Mouse (Mus musculus) kidney, embryonic 15.5 days (tissue): ENCODE data around the gene Nlk. TPM values are rescaled to one million over a fixed set of nuclear protein-coding genes. Genes with fewer than 3 reads are reported as not detected.

ENCODE experiments used
- ATAC-seq: fragments of 200-750 bp; cut with Nextera tagmentation; replicated peaks from 2 replicates; pipeline ENCODE4 v1.8.0; 2017; ENCODE audit warnings: moderate TSS enrichment; ENCODE audit not compliant: low FRiP score
- H3K27ac ChIP-seq: fragments of 300-500 bp; sonication (generic); 2 replicates; pipeline ENCODE4 v1.5.1; 2015; ENCODE audit warnings: mild to moderate bottlenecking, inconsistent platforms
- H3K27me3 ChIP-seq: fragments of 300-500 bp; sonication (generic); 2 replicates; pipeline ENCODE4 v1.6.1; 2015; ENCODE audit warnings: inconsistent platforms
- H3K36me3 ChIP-seq: fragments of 300-500 bp; sonication (generic); 2 replicates; pipeline ENCODE4 v1.6.1; 2015; ENCODE audit warnings: inconsistent platforms
- H3K4me1 ChIP-seq: fragments of 300-500 bp; sonication (generic); 2 replicates; pipeline ENCODE4 v1.6.1; 2015; ENCODE audit warnings: inconsistent platforms
- H3K4me2 ChIP-seq: fragments of 300-500 bp; sonication (generic); 2 replicates; pipeline ENCODE4 v1.6.1; 2015; ENCODE audit warnings: moderate library complexity, mild to moderate bottlenecking, inconsistent platforms
- H3K4me3 ChIP-seq: fragments of 300-500 bp; sonication (generic); replicated peaks from 2 replicates; pipeline ENCODE4 v1.5.1; 2015; ENCODE audit warnings: mild to moderate bottlenecking, inconsistent platforms
- H3K9ac ChIP-seq: fragments of 300-500 bp; sonication (generic); 2 replicates; pipeline ENCODE4 v1.6.1; 2015; ENCODE audit warnings: mild to moderate bottlenecking, inconsistent platforms
- H3K9me3 ChIP-seq: fragments of 300-500 bp; sonication (generic); replicated peaks from 2 replicates; pipeline ENCODE4 v1.6.1; 2016; ENCODE audit warnings: inconsistent platforms
- WGBS: fragments of 180-500 bp; shearing (Covaris S2); methylation state at CpG from one replicate; pipeline ENCODE4 v1.1.7; 2015; ENCODE audit warnings: mixed read lengths; 5-methylcytosine and 5-hydroxymethylcytosine counted together
- polyA plus RNA-seq: library from polyadenylated mRNA; unstranded; fragments of >200 nt; fragmentation: Nextera tagmentation; extraction: Ambion mirVana; gene quantifications from 2 replicates; pipeline ENCODE4 v1.2.1, GENCODE M21; 2015

Gene Nlk
- polyA plus RNA-seq, 1 experiment from 2014 or later: 17.4 TPM

- WGBS: 54% methylated on average over 1 of the region's 1 CpGs
- H3K4me3 ChIP-seq: no peak overlapping the region
- H3K4me2 ChIP-seq: no peak overlapping the region
- H3K27me3 ChIP-seq: no peaks in the 10 kb centered on the region
- no peaks in the 10 kb centered on the region for H3K9me3 ChIP-seq
- H3K4me1 ChIP-seq: no peaks in the 10 kb centered on the region
- no peak overlapping the region for H3K27ac ChIP-seq
- ATAC-seq: no peak
- H3K9ac ChIP-seq: no peak overlapping the region
- no peaks in the 10 kb centered on the region for H3K36me3 ChIP-seq
These were observed 27.6 kb upstream of the Nlk start for GRCm38 (mm10) chr11:78724792-78725191.

GRCm38 (mm10) chr11:78721419-78721818 lies 24.2 kb upstream of the Nlk start:
- WGBS: 82% methylated on average over 2 of the region's 2 CpGs
- no peaks in the 10 kb centered on the region for H3K4me1 ChIP-seq
- no peaks in the 10 kb centered on the region for H3K27me3 ChIP-seq
- H3K9ac ChIP-seq: no peak overlapping the region
- no peaks in the 10 kb centered on the region for H3K36me3 ChIP-seq
- no peak overlapping the region for H3K27ac ChIP-seq
- ATAC-seq: no peak
- no peak overlapping the region for H3K4me3 ChIP-seq
- H3K4me2 ChIP-seq: no peak overlapping the region
- H3K9me3 ChIP-seq: no peaks in the 10 kb centered on the region

- Histone ChIP-seq H3K27me3 (no peaks in the 10 kb centered on the region), H3K4me2 (no peak overlapping the region), H3K36me3 (no peaks in the 10 kb centered on the region), H3K9ac (no peak overlapping the region), H3K9me3 (no peaks in the 10 kb centered on the region), H3K27ac (no peak overlapping the region), H3K4me3 (no peak overlapping the region), H3K4me1 (no peaks in the 10 kb centered on the region)
- no peak for ATAC-seq
- 58% methylated on average over 4 of the region's 4 CpGs for WGBS
These were observed 20.5 kb upstream of the Nlk start for GRCm38 (mm10) chr11:78717655-78718054.

- no peak for ATAC-seq
- WGBS: 75% methylated on average over 2 of the region's 2 CpGs
These were observed 11.5 kb upstream of the Nlk start for GRCm38 (mm10) chr11:78708642-78709041.

GRCm38 (mm10) chr11:78706026-78706425 lies 8.9 kb upstream of the Nlk start:
- no peak for ATAC-seq
- Histone ChIP-seq H3K4me1 (peaks cover 6% of the 10 kb centered on the region; the same call in 1 of the 2 replicates), H3K4me2 (no peak overlapping the region)

More at GRCm38 (mm10) chr11:78708642-78709041, 11.5 kb upstream of the Nlk start:
- no peak overlapping the region for H3K4me3 ChIP-seq
- H3K36me3 ChIP-seq: no peaks in the 10 kb centered on the region
- no peaks in the 10 kb centered on the region for H3K27me3 ChIP-seq
- no peak overlapping the region for H3K27ac ChIP-seq
- no peaks in the 10 kb centered on the region for H3K4me1 ChIP-seq
- no peak overlapping the region for H3K4me2 ChIP-seq
- H3K9me3 ChIP-seq: no peaks in the 10 kb centered on the region
- H3K9ac ChIP-seq: no peak overlapping the region

GRCm38 (mm10) chr11:78703085-78703484 lies 5.9 kb upstream of the Nlk start:
- Histone ChIP-seq H3K27ac (0 out of 2 replicates have a peak overlapping the region, but pooled peaks have one; percentile 13), H3K36me3 (no peaks in the 10 kb centered on the region), H3K4me1 (peaks cover 6% of the 10 kb centered on the region; the same call in 1 of the 2 replicates), H3K4me3 (no peak overlapping the region), H3K4me2 (no peak overlapping the region), H3K9me3 (no peaks in the 10 kb centered on the region), H3K27me3 (no peaks in the 10 kb centered on the region), H3K9ac (no peak overlapping the region)
- 68% methylated on average over 5 of the region's 5 CpGs for WGBS
- no peak for ATAC-seq

More at GRCm38 (mm10) chr11:78706026-78706425, 8.9 kb upstream of the Nlk start:
- Histone ChIP-seq H3K4me3 (no peak overlapping the region), H3K9ac (no peak overlapping the region), H3K27ac (0 out of 2 replicates have a peak overlapping the region, but pooled peaks have one; percentile 22), H3K27me3 (no peaks in the 10 kb centered on the region), H3K36me3 (no peaks in the 10 kb centered on the region), H3K9me3 (no peaks in the 10 kb centered on the region)

- no peak for ATAC-seq
- 0 out of 2 replicates have a peak overlapping the region, but pooled peaks have one; percentile 13 for H3K27ac ChIP-seq
- WGBS: 64% methylated on average over 3 of the region's 3 CpGs
These were observed 5.1 kb upstream of the Nlk start for GRCm38 (mm10) chr11:78702319-78702718.

GRCm38 (mm10) chr11:78697753-78698171 lies 589 bp upstream of the Nlk start:
- Histone ChIP-seq H3K9ac (0 out of 2 replicates have a peak overlapping the region, but pooled peaks have one; percentile 36), H3K4me2 (peak overlapping the region; percentile 53), H3K27ac (peak overlapping the region; percentile 91), H3K9me3 (no peaks in the 10 kb centered on the region), H3K27me3 (no peaks in the 10 kb centered on the region), H3K4me1 (peaks cover 37% of the 10 kb centered on the region), H3K36me3 (0 out of 2 replicates have a peak, but pooled peaks cover 3% of the 10 kb centered on the region), H3K4me3 (peak overlapping the region; percentile 86)
- under 1% methylated on average over 12 of the region's 12 CpGs for WGBS
- peak; percentile 93 for ATAC-seq

More at GRCm38 (mm10) chr11:78702319-78702718, 5.1 kb upstream of the Nlk start:
- H3K27me3 ChIP-seq: no peaks in the 10 kb centered on the region
- H3K4me2 ChIP-seq: no peak overlapping the region
- no peaks in the 10 kb centered on the region for H3K36me3 ChIP-seq
- H3K9ac ChIP-seq: no peak overlapping the region
- no peaks in the 10 kb centered on the region for H3K9me3 ChIP-seq
- no peak overlapping the region for H3K4me3 ChIP-seq
- peaks cover 6% of the 10 kb centered on the region; the same call in 1 of the 2 replicates for H3K4me1 ChIP-seq

GRCm38 (mm10) chr11:78694249-78694648 lies 2.9 kb downstream of the Nlk start:
- peaks cover 41% of the 10 kb centered on the region for H3K4me1 ChIP-seq
- 0 out of 2 replicates have a peak, but pooled peaks cover 3% of the 10 kb centered on the region for H3K36me3 ChIP-seq
- H3K4me2 ChIP-seq: peak overlapping the region; percentile 78
- H3K27ac ChIP-seq: no peak overlapping the region
- no peak overlapping the region for H3K9ac ChIP-seq
- peak overlapping the region; percentile 21 for H3K4me3 ChIP-seq
- H3K9me3 ChIP-seq: no peaks in the 10 kb centered on the region
- no peak for ATAC-seq
- WGBS: 46% methylated on average over 3 of the region's 3 CpGs
- no peaks in the 10 kb centered on the region for H3K27me3 ChIP-seq

GRCm38 (mm10) chr11:78693307-78693706 lies 3.9 kb downstream of the Nlk start:
- Histone ChIP-seq H3K4me1 (peaks cover 46% of the 10 kb centered on the region), H3K4me3 (no peak overlapping the region), H3K27ac (no peak overlapping the region), H3K27me3 (no peaks in the 10 kb centered on the region), H3K36me3 (0 out of 2 replicates have a peak, but pooled peaks cover 3% of the 10 kb centered on the region), H3K4me2 (no peak overlapping the region), H3K9me3 (no peaks in the 10 kb centered on the region), H3K9ac (no peak overlapping the region)
- no peak for ATAC-seq
- WGBS: 91% methylated on average over 8 of the region's 8 CpGs

- H3K4me1 ChIP-seq: peaks cover 48% of the 10 kb centered on the region
- no peak overlapping the region for H3K27ac ChIP-seq
- no peaks in the 10 kb centered on the region for H3K27me3 ChIP-seq
- ATAC-seq: no peak
- 0 out of 2 replicates have a peak, but pooled peaks cover 3% of the 10 kb centered on the region for H3K36me3 ChIP-seq
- no peak overlapping the region for H3K9ac ChIP-seq
- H3K4me2 ChIP-seq: no peak overlapping the region
- WGBS: 65% methylated on average over 2 of the region's 2 CpGs
- H3K9me3 ChIP-seq: no peaks in the 10 kb centered on the region
- no peak overlapping the region for H3K4me3 ChIP-seq
These were observed 6.0 kb downstream of the Nlk start for GRCm38 (mm10) chr11:78691201-78691600.

- Histone ChIP-seq H3K27me3 (no peaks in the 10 kb centered on the region), H3K9me3 (no peaks in the 10 kb centered on the region), H3K27ac (no peak overlapping the region), H3K4me1 (peaks cover 41% of the 10 kb centered on the region), H3K4me3 (no peak overlapping the region), H3K4me2 (no peak overlapping the region), H3K36me3 (0 out of 2 replicates have a peak, but pooled peaks cover 2% of the 10 kb centered on the region), H3K9ac (no peak overlapping the region)
- no peak for ATAC-seq
- 57% methylated on average over 3 of the region's 3 CpGs for WGBS
These were observed 6.6 kb downstream of the Nlk start for GRCm38 (mm10) chr11:78690547-78690946.

- H3K9ac ChIP-seq: no peak overlapping the region
- WGBS: 90% methylated on average over 3 of the region's 3 CpGs
- no peaks in the 10 kb centered on the region for H3K9me3 ChIP-seq
- H3K4me3 ChIP-seq: no peak overlapping the region
- H3K36me3 ChIP-seq: peaks cover 16% of the 10 kb centered on the region
- 0 out of 2 replicates have a peak, but pooled peaks cover 3% of the 10 kb centered on the region for H3K4me1 ChIP-seq
- H3K27me3 ChIP-seq: no peaks in the 10 kb centered on the region
- no peak overlapping the region for H3K4me2 ChIP-seq
- H3K27ac ChIP-seq: no peak overlapping the region
- ATAC-seq: no peak
These were observed 16.1 kb downstream of the Nlk start for GRCm38 (mm10) chr11:78681058-78681457.
